Mouse (Mus musculus): ENCODE measurements at regions not wholly inside any gene's neighbourhood (a gene's known extent, or its start where the extent isn't known, plus 50 kb on each side); places are given as distances from the start of the nearest gene placed in this dataset.

GRCm38 (mm10) chr3:99822735-99823134 is 62.5 kb upstream of the Spag17 start:
- H3K9me3 ChIP-seq: no peaks in the 10 kb centered on the region
- DNase-seq (ENCODE audit: low spot score): no peak
- H3K4me3 ChIP-seq: no peak overlapping the region
- no peak overlapping the region for H3K27ac ChIP-seq
- no peaks in the 10 kb centered on the region for H3K27me3 ChIP-seq (ENCODE audit: insufficient read depth, poor library complexity, severe bottlenecking)
- no peaks in the 10 kb centered on the region for H3K36me3 ChIP-seq
- H3K4me1 ChIP-seq (replicated peaks): peaks cover 9% of the 10 kb centered on the region
- 90% methylated on average over 5 of the region's 5 CpGs for WGBS

- no peaks in the 10 kb centered on the region for H3K27me3 ChIP-seq (ENCODE audit: insufficient read depth, poor library complexity, severe bottlenecking)
- WGBS: 82% methylated on average over 3 of the region's 3 CpGs
Observed at GRCm38 (mm10) chr3:99823256-99823655, 62.0 kb upstream of the Spag17 start.

More at GRCm38 (mm10) chr3:99823256-99823655, 62.0 kb upstream of the Spag17 start:
- Histone ChIP-seq H3K4me3 (no peak overlapping the region), H3K4me1 (replicated peaks) (peaks cover 5% of the 10 kb centered on the region), H3K27ac (no peak overlapping the region), H3K36me3 (no peaks in the 10 kb centered on the region), H3K9me3 (no peaks in the 10 kb centered on the region)
- no peak for DNase-seq (ENCODE audit: low spot score)
